Mouse (Mus musculus) kidney, postnatal 4 days (tissue): ENCODE measurements around the gene Gm3676.
"Not testable (repeated sequence)": the region's sequence is repeated elsewhere in the genome, so short reads cannot be mapped to it uniquely, and the experiment has no call there.

ENCODE experiments used
- DNase-seq, 2 experiments: peaks; one replicate each; pipeline ENCODE4 v3.0.0; 2021; ENCODE audit warnings: mixed read lengths in 2 of 2

Gene Gm3676

DNA sequence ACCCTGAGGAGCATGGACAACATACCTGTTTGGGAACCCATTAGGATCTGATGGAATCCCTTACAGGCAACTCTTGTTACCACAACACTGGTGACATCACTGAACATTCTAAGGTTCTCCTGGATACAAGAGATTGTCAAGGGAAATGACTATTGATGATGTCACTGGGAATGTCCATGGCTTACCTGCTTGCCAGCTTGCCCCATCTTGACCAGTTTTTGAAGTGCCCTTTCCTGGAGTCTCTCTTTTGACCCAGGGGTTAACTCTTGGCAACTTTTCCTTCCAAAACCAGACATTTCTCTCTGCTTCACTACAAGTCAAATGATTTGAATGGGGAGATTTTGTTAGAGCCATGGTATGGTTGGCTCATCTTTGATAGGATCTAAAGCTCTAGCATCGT is at the start of gene Gm3676:
Gene Gm3676 (minus strand): TSS at position 101 of the 400 bp plus-strand sequence.
- not testable (repeated sequence) for DNase-seq

DNA sequence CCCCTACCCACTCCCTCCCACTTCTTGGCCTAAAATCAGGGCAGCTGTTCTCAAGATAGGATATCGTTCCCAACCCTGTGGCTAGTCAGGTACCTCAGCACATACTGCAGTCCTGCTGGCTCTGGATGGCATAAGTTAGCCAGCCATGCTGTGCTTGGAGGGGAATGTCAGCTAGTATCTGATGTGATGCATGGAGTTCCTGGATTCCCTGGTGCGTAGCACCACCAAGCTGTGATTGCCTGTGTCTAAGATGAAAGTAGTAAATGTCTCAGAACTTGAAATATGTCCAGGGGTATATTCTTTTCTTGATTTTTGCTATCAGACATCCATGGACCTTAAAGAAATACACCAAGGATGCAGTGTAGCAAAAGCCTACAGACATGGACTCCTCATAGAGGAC is 1.9 kb upstream of the Gm3676 start:
- not testable (repeated sequence) for DNase-seq

GRCm38 (mm10) chr14:41630144-41630543 is 16.1 kb downstream of the Gm3676 start:
- not testable (repeated sequence) for DNase-seq

GRCm38 (mm10) chr14:41624512-41624911 is 21.8 kb downstream of the Gm3676 start, which contains the start of gene Gm3072:
Gene Gm3072, minus strand, starts transcription at chr14:41624612.
- not testable (repeated sequence) for DNase-seq

GRCm38 (mm10) chr14:41622535-41622934 is 23.8 kb downstream of the Gm3676 start:
- DNase-seq, result not testable (repeated sequence)

- not testable (repeated sequence) for DNase-seq
Observed at GRCm38 (mm10) chr14:41610690-41611089, 35.6 kb downstream of the Gm3676 start.

DNA sequence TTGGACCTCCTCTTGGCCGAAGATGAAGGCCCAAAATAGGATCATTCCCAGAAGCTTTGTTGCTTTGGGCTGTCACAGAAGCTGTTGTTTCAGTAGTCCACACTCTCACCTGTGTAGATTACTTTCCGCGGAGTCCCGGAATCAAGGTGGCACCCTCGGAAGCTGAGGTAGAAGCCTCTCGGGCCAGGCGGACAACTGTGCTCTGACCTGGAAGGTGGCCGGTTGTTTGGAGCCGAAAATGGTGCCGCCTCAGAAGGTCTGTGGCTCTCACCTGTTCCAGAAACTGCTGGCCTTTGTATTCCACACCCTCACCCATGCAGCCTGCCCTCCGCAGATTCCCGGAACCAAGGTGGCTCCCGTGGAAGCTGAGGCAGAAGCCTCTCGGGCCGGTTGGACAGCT is 45.4 kb downstream of the Gm3676 start:
- not testable (repeated sequence) for DNase-seq
